Mouse (Mus musculus): ENCODE results near the gene Sec24a.

DNA sequence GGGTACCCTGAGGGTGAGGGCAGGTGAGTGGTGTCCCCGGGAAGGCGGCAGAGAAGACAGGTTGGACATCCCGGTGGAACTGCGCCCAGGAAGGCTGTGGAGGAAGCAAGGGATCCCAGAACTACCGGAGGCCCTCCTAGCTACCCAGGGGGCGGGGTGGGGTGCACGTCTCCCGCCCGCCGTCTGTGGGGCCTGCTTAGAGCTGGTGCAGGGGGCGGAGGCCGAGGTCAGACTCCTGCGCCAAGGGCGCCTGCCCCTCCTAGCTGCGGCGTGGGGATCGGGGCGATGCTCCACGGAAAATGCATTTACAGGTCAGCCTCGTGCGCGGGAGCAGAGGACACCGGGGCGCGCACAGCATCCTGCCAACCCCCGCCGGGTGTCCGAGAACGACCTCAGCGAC lies 113.2 kb downstream of the Sec24a start:
- no peak for TF ChIP-seq CTCF (conservative IDR thresholded peaks at IDR 0.05; ENCODE audit: low read length)
- no peak for TF ChIP-seq POU5F1 (IDR thresholded peaks at IDR 0.05; ENCODE audit: borderline replicate concordance, low read length)
- TF ChIP-seq NANOG (IDR thresholded peaks at IDR 0.05; ENCODE audit: borderline replicate concordance, low read length), result no peak

Data from E14TG2a.4 (cell line).